Mouse (Mus musculus) E14TG2a.4 (cell line): ENCODE measurements around the gene Ypel4.
"Not testable (repeated sequence)": the region's sequence is repeated elsewhere in the genome, so short reads cannot be mapped to it uniquely, and the experiment has no call there.

ENCODE experiments used
- CTCF ChIP-seq: conservative IDR thresholded peaks from 2 replicates; pipeline ENCODE4 v1.5.1; 2014; ENCODE audit warnings: low read length
- NANOG ChIP-seq: IDR thresholded peaks from 2 replicates; pipeline ENCODE4 v1.6.1; 2014; ENCODE audit warnings: borderline replicate concordance, low read length, mixed read lengths
- POU5F1 ChIP-seq: IDR thresholded peaks from 2 replicates; pipeline ENCODE4 v1.6.1; 2014; ENCODE audit warnings: low read length, borderline replicate concordance

DNA sequence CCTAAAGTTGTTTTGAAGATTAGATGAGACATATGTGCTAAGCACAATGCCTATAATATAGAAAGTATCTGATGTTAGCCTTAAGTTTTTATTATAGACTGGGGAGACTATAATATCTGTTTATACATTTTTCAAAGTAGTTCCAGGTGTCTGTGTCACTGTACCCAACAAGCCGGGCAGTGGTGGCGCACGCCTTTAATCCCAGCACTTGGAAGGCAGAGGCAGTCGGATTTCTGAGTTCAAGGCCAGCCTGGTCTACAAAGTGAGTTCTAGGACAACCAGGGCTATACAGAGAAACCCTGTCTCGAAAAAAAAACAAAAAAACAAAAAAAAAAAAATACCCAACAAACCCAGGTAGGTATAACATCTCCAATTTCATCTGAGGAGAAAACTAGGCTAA is 5.7 kb upstream of the Ypel4 start:
- not testable (repeated sequence) for TF ChIP-seq CTCF, NANOG, POU5F1
